Mouse (Mus musculus) brain, embryonic 14.5 days (tissue): ENCODE results near the gene Sult6b2. TPM values are rescaled to one million over a fixed set of nuclear protein-coding genes. Genes with fewer than 3 reads are reported as not detected.

Experiments used
- DNase-seq: peaks from one replicate; pipeline ENCODE4 v3.0.0-alpha.2; 2011; ENCODE audit warnings: low read depth
- CTCF ChIP-seq: fragments of 200-500 bp; IDR thresholded peaks from 2 replicates; pipeline ENCODE4 v1.5.1; 2012; ENCODE audit warnings: inconsistent platforms, mild to moderate bottlenecking, moderate library complexity, borderline replicate concordance; ENCODE audit not compliant: insufficient read depth, insufficient read length; ENCODE audit errors: extremely low read depth
- POLR2A ChIP-seq: fragments of 200-500 bp; IDR thresholded peaks from 2 replicates; pipeline ENCODE4 v1.6.1; 2012; ENCODE audit warnings: mild to moderate bottlenecking, inconsistent platforms, borderline replicate concordance; ENCODE audit not compliant: poor library complexity, insufficient read depth, insufficient read length, severe bottlenecking; ENCODE audit errors: extremely low read depth
- polyA plus RNA-seq: library from polyadenylated mRNA; depleted of rRNA; stranded (reverse); fragments of >200 nt; gene quantifications from 2 replicates; pipeline ENCODE4 v1.2.3, GENCODE M21; 2012

The Sult6b2 gene
- polyA plus RNA-seq, 1 experiment = 0.25 TPM

- DNase-seq = no peak
- no peak for TF ChIP-seq CTCF
Measured at GRCm38 (mm10) chr6:142757976-142758375, 46.3 kb downstream of the Sult6b2 start.

GRCm38 (mm10) chr6:142757334-142757965 is 46.9 kb downstream of the Sult6b2 start:
- DNase-seq = peak; percentile 57
- TF ChIP-seq CTCF = no peak
- TF ChIP-seq POLR2A = no peak

DNA sequence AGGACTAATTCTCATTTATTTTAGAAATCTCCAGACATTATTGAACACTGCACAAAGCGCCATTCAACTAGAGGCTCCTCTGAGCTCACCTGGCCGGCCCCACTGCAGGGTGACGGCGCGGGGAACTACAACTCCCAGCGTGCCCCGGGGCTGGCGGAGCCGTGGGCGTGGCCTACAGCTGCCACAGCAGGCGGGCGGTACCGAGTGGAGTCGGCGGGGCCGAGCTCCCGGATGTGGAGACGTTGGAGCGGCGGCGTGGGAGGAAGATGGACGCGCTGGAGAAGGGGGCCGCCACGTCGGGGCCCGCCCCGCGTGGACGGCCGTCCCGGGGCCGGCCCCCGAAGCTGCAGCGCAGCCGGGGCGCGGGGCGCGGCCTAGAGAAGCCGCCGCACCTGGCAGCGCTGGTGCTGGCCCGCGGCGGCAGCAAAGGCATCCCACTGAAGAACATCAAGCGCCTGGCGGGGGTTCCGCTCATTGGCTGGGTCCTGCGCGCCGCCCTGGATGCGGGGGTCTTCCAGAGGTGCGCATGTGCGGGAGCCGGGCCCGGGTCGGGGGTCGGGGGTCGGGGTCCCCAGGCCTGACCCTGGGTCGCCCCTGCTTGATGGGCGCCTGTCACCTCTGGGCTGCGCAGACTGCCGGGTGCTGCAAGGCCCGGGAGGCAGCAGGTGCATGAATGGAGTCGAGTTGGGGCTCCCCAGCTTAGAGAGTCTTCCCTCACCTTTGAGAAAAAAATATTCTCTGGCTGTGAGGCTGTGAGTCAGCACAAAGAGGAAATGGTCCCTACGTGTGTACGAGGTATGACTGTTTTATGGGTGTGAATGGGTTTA is 47.6 kb downstream of the Sult6b2 start, which contains the start of gene Cmas:
Gene Cmas, plus strand, starts transcription at position 180 of the 827 bp plus-strand sequence.
- TF ChIP-seq POLR2A = peak; percentile 82
- no peak for TF ChIP-seq CTCF
- peak; percentile 95 for DNase-seq

- TF ChIP-seq CTCF = no peak
- TF ChIP-seq POLR2A = no peak
- no peak for DNase-seq
Measured at GRCm38 (mm10) chr6:142752331-142753246, 51.7 kb downstream of the Sult6b2 start.

- peak; percentile 47 for DNase-seq
- no peak for TF ChIP-seq POLR2A
- no peak for TF ChIP-seq CTCF
Measured at GRCm38 (mm10) chr6:142751365-142751764, 52.9 kb downstream of the Sult6b2 start.

DNA sequence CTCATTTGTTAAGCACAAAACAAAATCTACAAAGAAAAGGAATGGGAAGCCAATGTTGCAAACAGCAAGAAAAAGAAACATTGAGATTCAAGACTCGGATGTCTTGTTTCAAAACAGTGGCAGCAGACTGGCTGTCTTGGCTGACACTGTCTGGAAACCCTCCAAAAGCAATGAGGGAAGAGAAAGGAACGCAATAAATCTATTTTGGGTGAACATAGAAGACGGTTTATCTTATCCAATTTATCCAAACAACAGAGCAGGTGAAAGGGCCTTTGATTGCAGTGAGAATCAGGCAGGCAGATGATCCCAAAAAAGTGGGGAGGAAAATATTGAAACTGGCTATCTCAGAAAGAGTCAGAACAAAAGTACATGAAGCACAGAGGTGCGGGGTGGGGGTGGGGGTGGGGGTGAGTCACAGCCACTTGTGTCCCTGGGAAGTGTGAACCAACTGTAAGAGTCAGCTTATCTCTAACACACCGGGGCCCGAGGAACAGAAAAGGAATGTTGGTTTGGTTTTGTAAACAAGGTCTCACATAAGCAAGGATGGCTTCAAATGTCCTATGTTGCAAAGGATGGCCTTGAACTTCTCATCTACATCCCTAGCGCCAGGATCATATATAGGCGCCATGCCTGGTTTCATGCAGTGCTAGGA is 56.1 kb downstream of the Sult6b2 start:
- peak; percentile 18 for DNase-seq
- TF ChIP-seq CTCF = no peak

- no peak for DNase-seq
Measured at GRCm38 (mm10) chr6:142747165-142747564, 57.1 kb downstream of the Sult6b2 start.

DNA sequence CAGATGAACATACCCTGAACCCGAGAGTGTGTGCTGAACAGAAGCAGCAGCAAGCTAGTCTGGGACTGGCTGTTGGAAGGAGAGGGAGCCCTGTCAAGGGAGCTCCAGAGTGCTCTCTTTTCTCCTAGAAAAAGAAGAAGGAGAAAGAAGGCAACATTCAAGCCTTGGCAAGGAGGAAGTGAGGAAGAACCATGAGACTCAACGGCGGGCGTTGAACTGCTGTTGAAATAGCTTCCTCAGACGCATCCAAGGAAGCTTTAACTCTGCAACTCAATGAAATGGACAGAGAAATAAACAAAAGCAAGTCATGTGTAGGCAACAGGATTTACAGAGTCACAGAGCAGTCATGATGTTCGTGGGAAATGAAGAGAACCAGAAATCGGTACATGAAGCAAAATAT is 57.5 kb downstream of the Sult6b2 start:
- TF ChIP-seq POLR2A (no peak), CTCF (no peak)
- no peak for DNase-seq

More at GRCm38 (mm10) chr6:142747165-142747564, 57.1 kb downstream of the Sult6b2 start:
- TF ChIP-seq CTCF = no peak
- no peak for TF ChIP-seq POLR2A

GRCm38 (mm10) chr6:142745484-142745883 is 58.8 kb downstream of the Sult6b2 start:
- TF ChIP-seq CTCF = no peak
- TF ChIP-seq POLR2A = no peak

DNA sequence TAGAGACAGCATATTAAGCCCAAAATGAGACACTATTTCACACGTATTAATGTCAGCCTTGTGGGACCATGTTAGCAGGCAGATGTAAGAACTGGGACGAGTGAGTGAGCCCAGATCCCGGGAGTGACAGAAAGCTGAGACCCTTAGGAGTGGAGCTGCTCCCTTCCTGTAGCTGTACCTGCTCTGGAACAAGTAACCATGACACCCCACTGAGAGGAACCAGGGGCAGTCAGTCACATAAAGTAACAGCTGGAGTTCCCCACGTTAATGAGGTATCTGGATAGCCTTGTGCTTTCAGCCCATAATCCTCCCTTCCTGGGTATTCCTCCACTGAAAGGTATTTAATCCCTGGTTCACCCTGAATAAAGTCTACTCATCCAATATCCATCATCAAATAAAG is 61.1 kb downstream of the Sult6b2 start:
- DNase-seq = no peak
- TF ChIP-seq POLR2A (no peak), CTCF (no peak)

More at GRCm38 (mm10) chr6:142745484-142745883, 58.8 kb downstream of the Sult6b2 start:
- DNase-seq = no peak

GRCm38 (mm10) chr6:142741763-142742162 is 62.5 kb downstream of the Sult6b2 start:
- TF ChIP-seq POLR2A = no peak
- no peak for TF ChIP-seq CTCF
- no peak for DNase-seq

DNA sequence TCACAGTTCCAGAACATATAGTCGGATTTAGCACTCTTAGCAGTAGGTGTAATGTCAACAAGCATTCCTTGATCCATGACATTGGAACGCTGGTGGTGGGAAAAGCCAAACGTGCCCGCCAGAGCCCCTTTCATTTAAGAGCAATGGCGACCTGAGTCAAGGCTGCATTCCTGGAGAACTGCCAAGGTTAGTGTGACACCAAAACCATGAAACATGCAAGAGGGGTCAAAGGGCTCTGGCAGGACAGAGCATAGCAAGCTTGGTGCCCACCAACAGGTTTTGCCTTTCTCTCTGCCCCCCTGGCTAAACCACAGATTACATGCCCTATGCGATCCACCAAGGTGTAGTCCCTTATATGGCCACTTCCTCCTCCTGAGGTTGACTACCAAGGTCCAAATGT is 65.7 kb downstream of the Sult6b2 start:
- DNase-seq = no peak
- TF ChIP-seq POLR2A (no peak), CTCF (no peak)
